Mouse (Mus musculus): Measurements from ENCODE around the gene Fcrl5.

Fcrl5 gene

DNA sequence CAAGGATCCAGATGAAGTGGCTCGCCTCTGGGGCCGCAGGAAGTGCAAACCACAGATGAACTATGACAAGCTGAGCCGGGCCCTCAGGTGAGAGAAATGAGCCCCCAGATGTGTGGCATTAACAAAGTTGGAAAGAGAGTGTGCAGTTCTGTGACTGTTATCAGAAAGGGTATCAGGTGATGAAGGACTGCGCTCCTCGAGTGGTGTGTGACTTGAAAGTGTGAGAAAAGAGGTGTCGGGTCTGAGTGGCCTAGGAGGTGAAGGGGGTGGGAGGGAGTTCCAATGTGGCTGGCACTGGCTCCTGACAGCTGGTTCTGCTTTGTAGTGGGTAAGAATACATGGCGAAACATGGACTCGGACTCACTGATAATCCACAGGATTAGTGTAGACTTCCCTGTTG, 92.4 kb downstream of the Fcrl5 start:
- no peak for DNase-seq (ENCODE audit: inconsistent ontology term)

DNA sequence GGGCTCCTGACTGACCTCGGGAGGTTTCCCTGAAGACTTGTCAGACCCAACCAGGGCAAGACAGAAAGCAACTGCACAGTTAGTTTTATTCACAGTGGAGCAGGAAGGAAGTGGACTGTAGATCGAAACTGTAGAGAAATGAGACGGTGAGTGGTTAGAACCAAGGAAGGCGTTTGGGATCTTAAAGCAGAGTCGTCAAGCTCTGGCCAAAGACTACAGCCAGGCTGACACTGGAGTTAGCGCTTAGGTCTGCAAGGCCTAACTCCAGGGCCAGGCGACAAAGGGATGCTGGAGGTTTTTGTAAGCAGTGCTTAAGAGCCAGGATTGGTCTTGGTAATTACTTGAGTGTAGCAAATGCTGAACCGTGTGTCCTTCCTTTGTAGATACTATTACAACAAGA, 93.3 kb downstream of the Fcrl5 start:
- no peak for DNase-seq (ENCODE audit: inconsistent ontology term)

- no peak for DNase-seq (ENCODE audit: inconsistent ontology term)
These were observed 94.0 kb downstream of the Fcrl5 start for GRCm38 (mm10) chr3:87529568-87529967.

DNA sequence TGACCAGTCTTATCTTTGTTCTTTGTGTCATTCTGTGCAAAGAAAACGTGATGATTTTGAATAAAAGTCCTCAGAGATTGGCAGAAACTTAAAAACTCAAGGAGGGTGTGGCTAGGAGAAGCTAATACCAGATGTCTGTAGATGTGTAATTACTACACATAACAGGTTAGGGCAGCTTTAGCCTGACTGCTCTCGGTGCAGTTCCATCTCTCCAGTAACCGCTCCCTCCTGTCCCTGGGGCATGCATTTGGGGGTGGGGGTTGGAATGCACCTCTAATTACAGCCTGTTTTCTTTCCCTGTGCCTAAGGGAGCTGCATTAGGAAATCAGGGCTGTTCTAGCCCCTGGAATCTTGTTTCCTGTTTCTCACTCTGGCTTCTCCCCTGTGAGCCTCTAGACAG, 94.7 kb downstream of the Fcrl5 start:
- no peak for DNase-seq (ENCODE audit: inconsistent ontology term)

- no peak for DNase-seq (ENCODE audit: inconsistent ontology term)
These were observed 98.2 kb downstream of the Fcrl5 start for GRCm38 (mm10) chr3:87533667-87534378.

DNA sequence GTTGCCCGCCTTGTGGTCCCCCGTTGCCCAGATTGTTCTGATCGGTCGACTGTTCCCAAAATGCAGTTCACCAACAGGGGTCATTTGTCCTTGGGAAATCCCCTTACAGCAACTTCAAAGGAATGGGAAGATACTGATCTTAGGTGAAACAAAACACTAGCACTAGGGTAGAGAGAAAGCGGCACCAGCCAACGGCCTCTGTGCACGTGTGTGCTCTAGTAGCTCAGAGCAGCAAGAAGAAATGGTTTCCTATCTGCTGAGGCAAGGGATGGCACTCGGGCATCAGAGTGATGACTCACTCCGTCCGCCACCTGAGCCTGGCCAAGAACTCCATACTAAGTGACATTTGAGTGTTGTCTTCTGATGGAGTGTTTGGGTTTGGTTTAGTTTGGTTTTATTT, 102.5 kb downstream of the Fcrl5 start:
- DNase-seq (ENCODE audit: inconsistent ontology term), result no peak

DNA sequence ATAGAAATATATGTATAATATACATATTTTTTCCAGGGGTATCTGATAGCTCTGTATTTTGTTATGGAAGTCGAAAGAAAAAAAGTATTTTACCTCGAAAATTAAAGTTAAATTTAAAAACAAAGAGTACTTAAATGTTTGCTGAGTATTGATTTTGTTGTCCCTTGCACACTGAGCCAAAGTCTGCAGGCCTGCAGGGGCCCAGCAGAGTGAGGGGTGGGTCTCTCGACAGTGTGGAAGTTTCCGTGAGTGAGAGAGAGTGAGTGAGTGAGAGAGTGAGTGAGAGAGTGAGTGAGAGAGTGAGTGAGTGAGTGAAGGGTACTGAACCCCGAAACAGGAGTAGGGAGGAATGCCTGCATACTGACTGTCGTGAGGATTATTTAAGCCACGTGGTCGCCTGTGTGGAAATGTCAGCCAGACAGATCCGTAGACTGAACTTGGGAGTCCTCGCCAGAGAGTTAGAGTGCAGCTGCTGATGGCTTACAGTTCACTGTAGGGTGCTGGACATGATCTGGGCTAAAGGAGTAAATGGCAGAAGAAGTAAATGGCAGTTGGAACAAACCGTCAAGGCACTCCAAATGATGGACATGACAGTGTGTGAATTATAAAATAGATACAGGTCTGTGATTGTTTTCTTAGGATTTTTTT, 104.6 kb downstream of the Fcrl5 start:
- no peak for DNase-seq (ENCODE audit: inconsistent ontology term)

- no peak for DNase-seq (ENCODE audit: inconsistent ontology term)
These were observed 105.1 kb downstream of the Fcrl5 start for GRCm38 (mm10) chr3:87540714-87541113.

- DNase-seq (ENCODE audit: inconsistent ontology term), result peak; percentile 72
These were observed 107.1 kb downstream of the Fcrl5 start for GRCm38 (mm10) chr3:87542481-87543215.

GRCm38 (mm10) chr3:87545554-87545953, 110.0 kb downstream of the Fcrl5 start:
- no peak for DNase-seq (ENCODE audit: inconsistent ontology term)

DNA sequence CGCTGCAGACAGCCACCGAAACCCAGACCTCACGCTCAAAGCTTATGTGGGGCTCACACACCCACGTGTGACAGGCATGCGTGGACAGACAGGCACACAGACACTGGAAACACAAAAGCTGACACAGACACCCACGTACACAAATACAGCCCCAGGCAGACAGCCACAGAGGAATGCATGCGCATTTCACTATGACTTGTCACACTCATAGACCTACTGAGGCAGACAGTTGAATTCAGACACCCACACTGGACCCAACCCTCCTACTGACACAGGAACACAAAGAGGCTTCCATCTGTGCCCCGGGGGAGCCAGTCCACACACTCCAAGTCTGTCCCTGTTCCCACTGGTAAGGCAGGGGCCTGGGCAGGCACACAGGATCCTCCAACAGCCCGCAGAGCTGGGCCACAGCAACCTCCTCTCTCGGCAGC, 110.7 kb downstream of the Fcrl5 start:
- peak; percentile 85 for DNase-seq (ENCODE audit: inconsistent ontology term)

- DNase-seq (ENCODE audit: inconsistent ontology term), result no peak
These were observed 114.3 kb downstream of the Fcrl5 start for GRCm38 (mm10) chr3:87549908-87550307.

All from Muller cell, postnatal 12 days (primary cell).